Mouse (Mus musculus): ENCODE measurements around the gene Slc25a34. TPM values are rescaled to one million over a fixed set of nuclear protein-coding genes. Genes with fewer than 3 reads are reported as not detected.

The Slc25a34 gene
- polyA plus RNA-seq, 1 experiment: 0.12 TPM

- Histone ChIP-seq H3K27me3 (ENCODE audit: control insufficient read depth, insufficient read depth, insufficient read length) (no peaks in the 10 kb centered on the region), H3K4me2 (ENCODE audit: low read depth) (no peak overlapping the region), H3K36me3 (ENCODE audit: control insufficient read depth, insufficient read depth) (no peaks in the 10 kb centered on the region), H3ac (ENCODE audit: control insufficient read depth, insufficient read length) (no peak overlapping the region), H3K79me2 (ENCODE audit: control insufficient read depth, insufficient read depth) (peaks cover 8% of the 10 kb centered on the region), H3K4me3 (no peak overlapping the region)
- TF ChIP-seq POLR2AphosphoS2 (IDR thresholded peaks at IDR 0.05; ENCODE audit: insufficient read length, low read depth): no peak
- TF ChIP-seq MYOG (IDR thresholded peaks at IDR 0.05; ENCODE audit: control insufficient read depth in 1 of 3, insufficient read depth in 1 of 3, insufficient read length in 2 of 3, low read depth in 2 of 3): no peak
- TF ChIP-seq SRF (IDR thresholded peaks at IDR 0.05; ENCODE audit: control insufficient read depth, insufficient read length, low read depth): no peak
- no peak for TF ChIP-seq TCF12 (IDR thresholded peaks at IDR 0.05; ENCODE audit: insufficient read depth, poor library complexity, severe bottlenecking)
- no peak for TF ChIP-seq CEBPB (IDR thresholded peaks at IDR 0.05; ENCODE audit: insufficient read depth, poor library complexity, severe bottlenecking)
- TF ChIP-seq REST (IDR thresholded peaks at IDR 0.05; ENCODE audit: insufficient read depth, insufficient read length): no peak
- no peak for TF ChIP-seq E2F4 (IDR thresholded peaks at IDR 0.05; ENCODE audit: insufficient read depth)
- no peak for TF ChIP-seq POLR2A (IDR thresholded peaks at IDR 0.05; ENCODE audit: insufficient read length, low read depth)
- no peak for TF ChIP-seq USF1 (IDR thresholded peaks at IDR 0.05; ENCODE audit: low read depth)
- no peak for TF ChIP-seq MAX (IDR thresholded peaks at IDR 0.05; ENCODE audit: low read depth)
- no peak for TF ChIP-seq MYOD1 (IDR thresholded peaks at IDR 0.05; ENCODE audit: control insufficient read depth in 1 of 3, insufficient read length in 2 of 3, low read depth in 2 of 3)
- TF ChIP-seq TCF3 (IDR thresholded peaks at IDR 0.05; ENCODE audit: insufficient read length, low read depth): no peak
Observed at GRCm38 (mm10) chr4:141653044-141653443, 29.4 kb upstream of the Slc25a34 start.

GRCm38 (mm10) chr4:141651944-141652343 is 28.3 kb upstream of the Slc25a34 start:
- TF ChIP-seq E2F4 (IDR thresholded peaks at IDR 0.05; ENCODE audit: insufficient read depth): no peak
- H3K4me3 ChIP-seq: no peak overlapping the region

GRCm38 (mm10) chr4:141651286-141651685 is 27.7 kb upstream of the Slc25a34 start:
- Histone ChIP-seq H3K27me3 (ENCODE audit: control insufficient read depth, insufficient read depth, insufficient read length) (no peaks in the 10 kb centered on the region), H3K4me3 (no peak overlapping the region), H3K36me3 (ENCODE audit: control insufficient read depth, insufficient read depth) (no peaks in the 10 kb centered on the region)

More at GRCm38 (mm10) chr4:141651944-141652343, 28.3 kb upstream of the Slc25a34 start:
- Histone ChIP-seq H3K79me2 (ENCODE audit: control insufficient read depth, insufficient read depth) (peaks cover 8% of the 10 kb centered on the region), H3K36me3 (ENCODE audit: control insufficient read depth, insufficient read depth) (no peaks in the 10 kb centered on the region), H3ac (ENCODE audit: control insufficient read depth, insufficient read length) (no peak overlapping the region), H3K4me2 (ENCODE audit: low read depth) (no peak overlapping the region), H3K27me3 (ENCODE audit: control insufficient read depth, insufficient read depth, insufficient read length) (no peaks in the 10 kb centered on the region)

GRCm38 (mm10) chr4:141649244-141649643 is 25.6 kb upstream of the Slc25a34 start:
- Histone ChIP-seq H3ac (ENCODE audit: control insufficient read depth, insufficient read length) (no peak overlapping the region), H3K27me3 (ENCODE audit: control insufficient read depth, insufficient read depth, insufficient read length) (no peaks in the 10 kb centered on the region), H3K79me2 (ENCODE audit: control insufficient read depth, insufficient read depth) (peaks cover 13% of the 10 kb centered on the region), H3K4me2 (ENCODE audit: low read depth) (no peak overlapping the region), H3K4me3 (no peak overlapping the region), H3K36me3 (ENCODE audit: control insufficient read depth, insufficient read depth) (no peaks in the 10 kb centered on the region)
- no peak for TF ChIP-seq E2F4 (IDR thresholded peaks at IDR 0.05; ENCODE audit: insufficient read depth)
- TF ChIP-seq MAX (IDR thresholded peaks at IDR 0.05; ENCODE audit: low read depth): no peak
- no peak for TF ChIP-seq CEBPB (IDR thresholded peaks at IDR 0.05; ENCODE audit: insufficient read depth, poor library complexity, severe bottlenecking)
- TF ChIP-seq TCF12 (IDR thresholded peaks at IDR 0.05; ENCODE audit: insufficient read depth, poor library complexity, severe bottlenecking): no peak
- TF ChIP-seq TCF3 (IDR thresholded peaks at IDR 0.05; ENCODE audit: insufficient read length, low read depth): no peak
- no peak for TF ChIP-seq MYOG (IDR thresholded peaks at IDR 0.05; ENCODE audit: control insufficient read depth in 1 of 3, insufficient read depth in 1 of 3, insufficient read length in 2 of 3, low read depth in 2 of 3)
- no peak for TF ChIP-seq REST (IDR thresholded peaks at IDR 0.05; ENCODE audit: insufficient read depth, insufficient read length)
- TF ChIP-seq SRF (IDR thresholded peaks at IDR 0.05; ENCODE audit: control insufficient read depth, insufficient read length, low read depth): no peak
- TF ChIP-seq POLR2A (IDR thresholded peaks at IDR 0.05; ENCODE audit: insufficient read length, low read depth): no peak
- no peak for TF ChIP-seq MYOD1 (IDR thresholded peaks at IDR 0.05; ENCODE audit: control insufficient read depth in 1 of 3, insufficient read length in 2 of 3, low read depth in 2 of 3)
- TF ChIP-seq POLR2AphosphoS2 (IDR thresholded peaks at IDR 0.05; ENCODE audit: insufficient read length, low read depth): no peak
- TF ChIP-seq USF1 (IDR thresholded peaks at IDR 0.05; ENCODE audit: low read depth): no peak

More at GRCm38 (mm10) chr4:141651286-141651685, 27.7 kb upstream of the Slc25a34 start:
- H3K4me2 ChIP-seq (ENCODE audit: low read depth): no peak overlapping the region
- TF ChIP-seq MYOG (IDR thresholded peaks at IDR 0.05; ENCODE audit: control insufficient read depth in 1 of 3, insufficient read depth in 1 of 3, insufficient read length in 2 of 3, low read depth in 2 of 3) (no peak), POLR2A (IDR thresholded peaks at IDR 0.05; ENCODE audit: insufficient read length, low read depth) (no peak), MYOD1 (IDR thresholded peaks at IDR 0.05; ENCODE audit: control insufficient read depth in 1 of 3, insufficient read length in 2 of 3, low read depth in 2 of 3) (no peak), USF1 (IDR thresholded peaks at IDR 0.05; ENCODE audit: low read depth) (no peak), TCF3 (IDR thresholded peaks at IDR 0.05; ENCODE audit: insufficient read length, low read depth) (no peak), SRF (IDR thresholded peaks at IDR 0.05; ENCODE audit: control insufficient read depth, insufficient read length, low read depth) (no peak), CEBPB (IDR thresholded peaks at IDR 0.05; ENCODE audit: insufficient read depth, poor library complexity, severe bottlenecking) (no peak), E2F4 (IDR thresholded peaks at IDR 0.05; ENCODE audit: insufficient read depth) (no peak), MAX (IDR thresholded peaks at IDR 0.05; ENCODE audit: low read depth) (no peak), POLR2AphosphoS2 (IDR thresholded peaks at IDR 0.05; ENCODE audit: insufficient read length, low read depth) (no peak), TCF12 (IDR thresholded peaks at IDR 0.05; ENCODE audit: insufficient read depth, poor library complexity, severe bottlenecking) (no peak), REST (IDR thresholded peaks at IDR 0.05; ENCODE audit: insufficient read depth, insufficient read length) (no peak)
- H3ac ChIP-seq (ENCODE audit: control insufficient read depth, insufficient read length): no peak overlapping the region
- peaks cover 13% of the 10 kb centered on the region for H3K79me2 ChIP-seq (ENCODE audit: control insufficient read depth, insufficient read depth)

GRCm38 (mm10) chr4:141648262-141648661 is 24.6 kb upstream of the Slc25a34 start:
- no peaks in the 10 kb centered on the region for H3K36me3 ChIP-seq (ENCODE audit: control insufficient read depth, insufficient read depth)
- TF ChIP-seq TCF12 (IDR thresholded peaks at IDR 0.05; ENCODE audit: insufficient read depth, poor library complexity, severe bottlenecking) (no peak), POLR2AphosphoS2 (IDR thresholded peaks at IDR 0.05; ENCODE audit: insufficient read length, low read depth) (no peak), TCF3 (IDR thresholded peaks at IDR 0.05; ENCODE audit: insufficient read length, low read depth) (no peak), REST (IDR thresholded peaks at IDR 0.05; ENCODE audit: insufficient read depth, insufficient read length) (no peak), POLR2A (IDR thresholded peaks at IDR 0.05; ENCODE audit: insufficient read length, low read depth) (no peak), CEBPB (IDR thresholded peaks at IDR 0.05; ENCODE audit: insufficient read depth, poor library complexity, severe bottlenecking) (no peak), USF1 (IDR thresholded peaks at IDR 0.05; ENCODE audit: low read depth) (no peak), E2F4 (IDR thresholded peaks at IDR 0.05; ENCODE audit: insufficient read depth) (no peak), MYOD1 (IDR thresholded peaks at IDR 0.05; ENCODE audit: control insufficient read depth in 1 of 3, insufficient read length in 2 of 3, low read depth in 2 of 3) (no peak), MAX (IDR thresholded peaks at IDR 0.05; ENCODE audit: low read depth) (no peak), SRF (IDR thresholded peaks at IDR 0.05; ENCODE audit: control insufficient read depth, insufficient read length, low read depth) (no peak), MYOG (IDR thresholded peaks at IDR 0.05; ENCODE audit: control insufficient read depth in 1 of 3, insufficient read depth in 1 of 3, insufficient read length in 2 of 3, low read depth in 2 of 3) (no peak)
- no peak overlapping the region for H3ac ChIP-seq (ENCODE audit: control insufficient read depth, insufficient read length)
- H3K4me3 ChIP-seq: no peak overlapping the region
- H3K27me3 ChIP-seq (ENCODE audit: control insufficient read depth, insufficient read depth, insufficient read length): no peaks in the 10 kb centered on the region
- peaks cover 13% of the 10 kb centered on the region for H3K79me2 ChIP-seq (ENCODE audit: control insufficient read depth, insufficient read depth)
- H3K4me2 ChIP-seq (ENCODE audit: low read depth): no peak overlapping the region

Data from myocyte (in vitro differentiated cells).